Mouse (Mus musculus): ENCODE data around the gene Glud1.

The Glud1 gene

DNA sequence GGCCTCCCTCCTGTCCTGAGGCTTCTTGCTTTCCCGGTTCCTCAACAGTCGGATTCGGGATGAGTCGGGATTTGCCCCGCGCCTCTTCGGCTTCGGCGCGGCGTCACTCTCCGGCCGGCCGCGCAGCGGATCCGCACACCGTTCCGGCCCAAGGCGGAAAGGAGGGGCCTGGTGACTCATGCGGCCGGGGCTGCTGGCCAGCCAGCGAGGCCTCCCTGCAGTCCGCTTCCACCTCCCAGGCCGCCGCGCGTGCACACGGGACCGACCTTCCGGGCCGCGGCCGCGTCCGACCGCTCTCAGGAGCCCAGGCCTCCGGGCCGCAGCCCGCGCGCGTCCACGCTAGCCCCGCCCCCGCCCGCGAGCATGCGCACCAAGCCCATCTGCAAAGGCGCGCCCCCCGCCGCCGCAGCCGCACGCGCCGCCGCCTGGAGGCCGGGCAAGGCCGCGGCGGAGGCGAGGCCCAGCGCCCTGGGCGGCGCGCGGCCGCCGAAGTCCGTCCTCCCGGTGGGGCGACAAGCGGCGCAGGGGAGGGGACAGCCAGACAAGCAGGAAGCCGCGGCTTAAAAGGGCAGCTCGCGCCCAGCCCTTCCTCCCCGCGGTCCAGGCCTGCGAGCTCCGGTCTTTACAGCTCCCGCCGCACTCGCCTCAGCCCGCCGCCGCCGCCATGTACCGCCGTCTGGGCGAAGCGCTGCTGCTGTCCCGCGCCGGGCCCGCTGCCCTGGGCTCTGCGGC is at the start of gene Glud1, which contains the start of gene Shld2:
Gene Glud1 (plus strand): TSS at position 494 of the 732 bp plus-strand sequence.
Gene Shld2 (minus strand): TSS at position 260 of the 732 bp plus-strand sequence.
- DNase-seq (ENCODE audit: extremely low read depth, low read depth), result peak; percentile 60

DNA sequence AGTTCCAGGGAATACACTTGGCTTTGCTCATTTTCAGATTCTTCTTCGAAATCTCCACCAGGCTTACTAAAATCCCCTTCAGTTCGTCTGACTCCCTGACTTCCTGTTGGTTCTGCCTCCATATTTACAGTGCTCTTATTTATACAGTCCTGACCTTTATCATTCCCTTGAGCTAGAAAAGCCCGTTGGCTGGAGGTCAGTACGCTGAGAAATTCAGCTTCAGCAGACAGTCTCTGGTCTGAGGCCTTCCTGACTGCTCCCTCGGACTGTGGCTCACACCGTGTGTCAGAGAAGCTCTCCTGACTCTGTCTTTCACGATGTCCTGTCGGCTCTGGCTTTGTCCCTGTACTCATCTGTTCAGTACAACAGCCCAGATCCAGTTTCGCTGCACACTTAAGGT is 42.5 kb upstream of the Glud1 start:
- DNase-seq (ENCODE audit: extremely low read depth, low read depth), result no peak

DNA sequence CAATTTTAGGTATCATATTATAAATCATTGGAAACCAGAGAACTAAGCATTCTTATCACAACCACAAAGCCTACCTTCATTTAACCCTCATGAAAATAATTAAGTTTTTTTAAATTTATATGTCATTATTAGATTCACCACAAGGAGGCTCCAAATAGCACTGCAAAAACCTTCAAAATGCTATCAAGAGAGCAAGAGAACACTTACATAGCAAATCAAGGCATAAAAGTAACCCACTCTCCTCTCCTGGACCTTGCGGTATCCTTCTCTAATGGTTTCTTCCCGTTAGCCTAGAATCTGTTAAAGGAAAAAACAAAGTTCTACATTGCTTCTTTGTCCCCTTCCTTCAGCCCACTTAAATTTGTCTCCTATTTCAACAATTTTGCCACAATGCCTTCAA is 37.2 kb upstream of the Glud1 start:
- DNase-seq (ENCODE audit: extremely low read depth, low read depth), result peak; percentile 16

DNA sequence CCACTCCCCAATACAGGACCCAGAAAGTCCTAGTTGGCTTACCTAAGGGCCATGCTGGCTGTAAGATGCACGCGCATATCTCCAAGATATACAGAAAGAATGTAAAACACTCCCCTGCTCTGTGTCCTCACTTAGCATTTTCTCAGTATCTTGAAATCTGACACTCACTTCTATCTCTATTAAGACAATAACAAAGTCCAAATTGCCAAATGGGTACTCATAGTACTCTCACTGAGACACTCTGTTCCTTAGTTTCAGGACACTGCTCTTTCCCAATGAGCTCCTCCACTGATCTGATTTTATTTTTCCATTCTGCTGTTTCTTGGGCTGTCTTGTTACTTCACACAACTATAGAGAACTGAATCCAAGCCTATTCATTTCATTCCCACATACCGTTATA is 36.4 kb upstream of the Glud1 start:
- no peak for DNase-seq (ENCODE audit: extremely low read depth, low read depth)

DNA sequence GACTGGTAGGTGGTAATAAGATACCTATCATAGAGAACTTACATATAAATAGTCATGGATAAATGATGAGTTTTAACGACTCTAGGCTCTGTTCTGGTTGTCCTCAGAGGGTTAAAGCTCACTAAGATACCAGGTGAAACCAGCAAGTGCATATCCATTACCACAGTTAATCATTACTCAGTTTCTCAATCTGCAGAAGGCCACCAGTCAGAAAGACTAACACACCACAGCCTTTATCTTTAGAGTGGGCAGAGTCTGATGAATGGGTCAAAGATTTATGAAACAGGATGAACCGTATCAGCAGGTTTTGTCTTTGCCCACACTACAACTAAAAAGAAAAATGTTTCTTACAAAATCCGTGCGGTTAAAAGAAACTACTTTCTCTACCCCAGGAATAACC is 35.3 kb upstream of the Glud1 start:
- no peak for DNase-seq (ENCODE audit: extremely low read depth, low read depth)

DNA sequence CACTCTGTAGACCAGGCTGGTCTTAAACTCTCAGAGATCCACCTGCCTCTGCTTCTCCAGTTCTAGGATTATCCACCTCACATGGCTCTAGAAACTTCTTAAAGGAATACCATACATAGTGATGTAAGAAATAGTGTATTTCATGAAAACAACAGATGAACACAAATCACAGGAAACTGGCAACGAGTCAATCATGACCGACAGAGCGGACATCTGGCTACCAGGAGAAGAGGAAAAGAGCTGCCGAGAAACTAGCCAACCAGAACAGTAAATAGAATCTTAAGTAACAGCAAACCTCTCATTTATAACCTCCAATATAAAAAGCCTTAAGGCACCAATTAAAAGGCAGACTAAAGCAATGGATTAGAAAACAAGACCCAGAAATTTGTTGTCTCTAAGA is 30.8 kb upstream of the Glud1 start:
- no peak for DNase-seq (ENCODE audit: extremely low read depth, low read depth)

DNA sequence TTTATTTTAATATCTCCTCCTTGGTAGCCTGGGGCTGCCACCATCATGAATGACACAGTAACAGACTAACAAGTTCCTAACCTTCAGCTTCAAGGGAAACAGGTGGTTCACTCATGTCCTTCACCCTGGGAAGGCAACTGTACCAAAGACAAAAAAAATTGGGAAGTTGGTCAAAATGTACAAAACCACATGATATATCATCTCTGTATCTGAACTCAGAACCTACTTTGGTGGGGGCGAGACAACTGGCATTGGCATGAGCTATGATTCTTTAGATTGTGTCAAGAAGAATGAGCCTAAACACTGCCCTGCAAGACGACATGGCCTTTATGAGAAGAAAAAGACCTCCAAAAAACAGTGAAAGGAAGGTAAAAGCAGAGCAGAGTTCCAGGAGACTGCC is 29.7 kb upstream of the Glud1 start:
- peak; percentile 6 for DNase-seq (ENCODE audit: extremely low read depth, low read depth)

DNA sequence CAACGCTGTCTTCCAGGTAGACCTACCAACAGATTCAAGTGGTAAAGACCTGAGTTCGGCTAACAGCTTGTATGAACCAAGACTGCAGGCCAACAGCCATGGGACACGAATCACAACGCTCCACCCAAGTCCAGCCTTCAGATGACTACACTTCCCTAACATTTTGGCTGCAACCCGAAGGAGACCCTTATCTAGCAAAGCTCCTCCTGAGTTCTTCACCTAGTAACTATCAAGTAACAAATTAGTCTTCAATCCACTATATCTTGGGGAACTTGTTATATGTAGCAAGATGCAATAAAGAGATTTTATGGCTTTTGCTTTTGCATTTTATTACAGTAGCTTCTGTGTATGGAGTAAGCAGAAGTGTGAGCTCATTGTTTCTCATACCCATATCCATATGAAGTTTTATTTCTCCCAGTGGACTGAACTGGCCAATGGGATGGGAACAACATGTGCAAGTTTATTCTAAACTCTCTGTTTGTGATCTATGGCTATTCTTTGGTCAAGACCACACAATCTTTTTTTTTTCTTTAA is 28.7 kb upstream of the Glud1 start:
- no peak for DNase-seq (ENCODE audit: extremely low read depth, low read depth)

DNA sequence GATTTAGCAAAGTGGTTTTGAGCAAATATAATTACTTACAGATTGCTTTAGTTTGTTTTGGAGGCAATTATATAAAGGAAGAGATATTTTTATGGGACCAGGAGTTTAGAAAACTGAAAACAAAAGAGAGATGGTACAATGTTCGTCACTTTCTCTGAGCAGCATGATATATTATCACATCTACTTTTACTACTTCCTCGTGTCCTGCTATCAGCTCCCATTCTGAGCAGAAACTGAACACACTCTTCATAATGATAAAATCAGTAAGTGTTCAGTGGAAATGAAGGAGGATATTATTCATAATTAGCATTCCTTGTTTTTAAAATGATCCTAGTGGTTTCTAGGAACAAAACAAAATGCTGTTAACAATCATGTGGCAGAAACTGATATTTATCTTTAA is 22.1 kb upstream of the Glud1 start:
- DNase-seq (ENCODE audit: extremely low read depth, low read depth), result no peak

DNA sequence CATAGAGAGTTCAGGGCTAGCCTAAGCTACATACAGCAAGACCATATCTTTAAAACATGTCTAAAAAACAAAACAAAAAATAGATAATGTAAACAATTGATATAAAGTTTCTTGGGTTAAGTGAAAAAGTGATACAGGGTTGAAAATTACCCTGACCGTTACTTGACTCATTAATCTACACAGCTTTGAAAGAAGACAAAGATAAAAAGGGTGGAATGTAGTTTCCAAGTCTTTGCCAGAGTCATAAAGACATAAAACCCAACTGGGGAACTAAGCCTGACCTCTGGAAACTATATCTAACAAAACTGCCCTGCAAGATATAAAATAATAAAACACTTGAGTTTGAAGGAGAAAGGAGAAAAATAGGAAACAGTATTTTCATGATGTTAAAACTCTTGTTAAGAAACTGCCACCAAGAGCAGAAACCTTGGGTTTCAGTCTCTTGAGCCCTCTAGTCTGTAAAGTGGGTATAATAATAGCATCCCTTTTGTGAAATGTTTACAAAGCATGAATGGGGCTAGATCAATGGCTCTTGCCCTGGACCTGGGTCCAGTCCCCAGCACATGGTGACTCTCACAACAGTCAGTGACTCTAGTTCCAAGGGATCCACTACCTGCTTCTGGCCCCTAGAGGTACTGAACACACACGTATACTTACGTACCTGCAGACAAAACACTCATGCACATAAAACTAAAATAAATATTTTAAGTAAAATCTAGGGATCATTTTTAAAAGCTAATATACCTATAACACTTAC is 21.1 kb upstream of the Glud1 start:
- DNase-seq (ENCODE audit: extremely low read depth, low read depth), result no peak

DNA sequence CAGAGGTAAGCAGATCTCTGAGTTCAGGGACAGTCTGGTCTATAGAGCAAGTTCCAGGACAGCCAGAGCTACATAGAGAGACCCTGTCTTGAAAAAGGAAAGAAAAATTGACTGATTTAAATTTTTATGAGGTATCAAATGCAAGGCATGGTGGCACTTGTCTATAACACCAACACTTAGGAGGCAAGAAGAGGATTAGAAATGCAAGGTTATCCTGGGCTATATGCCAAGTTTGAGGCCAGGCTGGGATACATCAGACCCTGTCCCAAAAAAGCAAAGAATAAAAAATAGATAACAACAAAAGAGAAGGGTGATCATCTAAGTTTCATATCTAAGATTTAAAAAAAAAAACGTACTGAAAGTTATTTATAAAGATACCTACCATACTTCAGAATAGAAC is 20.3 kb upstream of the Glud1 start:
- no peak for DNase-seq (ENCODE audit: extremely low read depth, low read depth)

DNA sequence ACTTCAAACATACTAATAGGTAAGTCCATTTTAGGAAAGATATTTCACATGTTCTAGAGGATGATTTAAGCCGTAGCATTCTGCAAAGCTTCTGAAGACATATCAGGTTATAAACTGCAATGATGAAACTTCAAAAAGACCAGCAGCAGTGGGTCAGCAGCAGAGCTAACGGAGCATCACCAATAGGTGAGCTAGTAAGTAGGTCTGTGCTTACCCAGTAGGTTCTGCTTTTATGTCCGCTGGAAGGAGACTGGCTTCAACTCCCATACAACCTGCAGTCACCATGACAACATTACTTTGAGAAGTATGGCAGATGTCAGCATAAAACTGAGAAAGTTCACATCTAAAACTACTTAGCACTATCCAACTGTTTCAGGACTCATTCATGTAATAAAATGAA is 16.9 kb upstream of the Glud1 start:
- no peak for DNase-seq (ENCODE audit: extremely low read depth, low read depth)

DNA sequence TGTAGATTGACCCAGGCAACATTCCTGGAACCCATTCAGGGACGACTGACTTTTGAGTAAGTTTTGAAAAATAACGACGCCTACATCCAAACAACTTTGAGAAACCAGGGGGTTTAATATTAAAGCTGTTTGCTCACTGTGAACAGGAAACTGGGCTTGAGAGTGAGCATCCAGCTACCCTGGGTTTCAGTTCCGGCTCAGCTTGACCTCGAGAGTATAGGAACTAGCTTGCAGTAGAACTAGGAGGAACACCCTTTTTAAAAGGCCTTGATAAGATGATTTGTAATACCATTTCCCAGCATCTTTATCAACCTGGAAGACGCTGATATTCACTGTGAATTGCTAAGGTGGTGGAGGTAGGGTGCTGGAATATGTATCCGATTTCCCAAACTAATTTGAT is 14.2 kb upstream of the Glud1 start:
- no peak for DNase-seq (ENCODE audit: extremely low read depth, low read depth)

DNA sequence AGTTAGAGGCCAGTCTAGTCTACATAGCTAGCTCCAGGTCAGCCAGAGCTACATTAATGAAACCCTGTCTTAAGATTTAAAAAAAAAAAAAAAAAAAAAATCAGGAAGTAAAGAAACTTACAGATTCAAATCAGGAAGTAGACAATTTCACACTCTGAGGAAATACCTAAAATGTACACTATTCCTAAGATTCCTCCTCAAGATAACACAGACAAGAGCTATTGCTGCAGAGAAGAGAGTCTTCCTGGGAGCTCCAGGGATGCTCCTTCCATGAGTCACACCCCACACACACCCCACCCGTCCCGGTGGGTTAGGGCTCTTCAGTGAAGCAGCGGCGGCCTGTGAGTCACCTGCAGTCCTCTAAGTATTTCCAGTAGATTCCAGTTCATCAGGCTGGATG is 13.5 kb upstream of the Glud1 start:
- no peak for DNase-seq (ENCODE audit: extremely low read depth, low read depth)

DNA sequence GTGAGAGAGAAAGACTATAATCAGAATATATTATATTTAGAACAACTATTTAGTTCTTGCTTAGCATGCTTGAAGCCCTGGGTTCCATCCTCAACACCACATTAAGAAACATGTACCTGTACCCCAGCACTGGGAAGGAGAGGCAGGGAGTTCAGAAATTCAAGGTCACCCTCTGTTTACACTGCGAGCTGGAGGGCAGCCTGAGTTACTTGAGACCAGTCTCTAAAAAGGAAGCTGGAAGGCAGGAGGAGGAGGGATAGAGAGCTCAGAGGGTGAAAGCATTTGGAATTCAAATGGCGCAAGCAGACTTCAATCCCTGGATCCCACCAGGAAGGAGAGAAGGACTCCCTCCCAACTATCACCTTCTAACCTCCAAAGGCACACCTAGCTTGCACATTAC is 12.9 kb upstream of the Glud1 start:
- no peak for DNase-seq (ENCODE audit: extremely low read depth, low read depth)

DNA sequence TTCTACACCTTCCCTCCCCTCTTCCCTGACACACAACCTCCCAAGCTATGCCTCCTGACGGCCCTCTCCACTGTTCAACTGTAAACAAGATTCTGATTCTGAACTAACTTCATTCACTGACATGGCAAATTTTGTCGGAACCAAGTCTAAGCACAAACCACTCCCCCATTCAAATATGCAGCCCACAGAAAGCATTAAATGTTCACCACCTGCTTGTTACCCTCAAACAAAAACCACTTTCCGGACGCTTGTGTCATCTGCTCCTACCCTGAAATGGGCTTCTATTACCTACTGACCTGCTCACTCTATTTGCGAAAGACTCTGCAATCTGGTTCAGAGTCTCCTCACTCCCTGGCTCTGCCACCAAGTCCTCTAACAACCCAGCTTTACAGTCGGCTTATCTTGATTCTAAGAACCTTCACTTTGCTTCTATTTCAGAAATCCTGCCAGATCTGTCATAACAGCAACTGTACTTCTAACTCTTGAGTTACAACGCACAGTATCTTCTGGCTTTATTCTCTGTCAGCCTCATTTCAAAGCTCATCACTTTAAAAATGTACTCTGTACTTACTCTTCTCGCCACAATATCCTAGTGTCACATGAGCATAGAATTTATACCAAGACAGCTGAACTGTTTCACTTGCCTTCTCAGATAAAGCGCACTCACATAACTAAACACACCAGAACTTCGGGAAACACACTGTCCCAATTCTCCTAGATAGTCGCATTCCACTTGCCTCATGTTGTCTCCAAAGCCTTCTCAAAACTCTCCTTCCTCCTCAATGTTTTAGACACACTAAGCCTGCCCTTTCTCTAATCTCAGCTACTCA is 11.4 kb upstream of the Glud1 start:
- no peak for DNase-seq (ENCODE audit: extremely low read depth, low read depth)

DNA sequence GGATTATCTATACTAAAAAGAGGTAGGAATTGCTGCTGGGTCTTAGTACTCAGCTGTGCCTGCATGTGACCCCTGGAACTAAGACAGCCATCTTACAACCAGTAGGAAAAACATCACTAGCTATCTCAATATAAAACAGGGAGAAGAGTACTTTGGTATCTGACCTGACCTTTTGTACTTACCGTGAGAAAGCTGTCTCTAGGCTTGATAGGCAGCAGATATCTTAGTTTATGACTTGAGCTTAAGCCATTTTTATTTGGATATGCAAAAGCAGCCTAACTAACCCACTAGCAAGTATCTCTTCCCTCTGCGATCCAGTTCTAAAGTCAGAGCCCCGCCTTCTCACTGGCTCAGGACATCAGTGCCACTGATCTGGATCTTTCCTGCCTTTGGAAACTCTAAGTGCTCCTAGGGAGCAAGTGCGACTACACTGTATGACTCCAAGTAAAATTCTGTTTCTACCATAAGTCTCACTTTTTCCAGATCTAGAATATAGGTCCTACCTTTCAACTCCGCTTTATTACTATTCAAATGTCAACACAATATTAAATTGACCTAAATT is 7.8 kb upstream of the Glud1 start:
- DNase-seq (ENCODE audit: extremely low read depth, low read depth), result no peak

DNA sequence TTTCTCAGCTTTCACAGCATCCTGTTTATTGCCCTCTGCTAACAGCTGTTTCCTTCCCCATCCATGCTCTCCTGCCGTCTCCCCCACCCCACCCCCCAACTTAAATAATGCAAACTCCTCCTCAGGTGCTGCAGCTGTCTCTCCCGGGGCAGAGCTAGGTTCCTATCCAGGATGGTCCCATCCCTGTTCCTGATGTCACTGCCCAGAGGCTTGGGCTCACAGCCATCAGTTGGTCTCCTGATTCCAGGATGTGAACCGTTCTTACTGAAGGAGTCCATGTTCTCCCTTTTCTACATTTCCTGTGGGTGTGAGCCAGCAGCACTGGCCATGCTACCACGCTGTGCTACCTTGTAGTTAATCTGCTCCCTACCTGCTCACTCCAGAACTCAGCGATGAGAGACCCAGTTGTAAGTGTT is 7.3 kb upstream of the Glud1 start:
- no peak for DNase-seq (ENCODE audit: extremely low read depth, low read depth)

DNA sequence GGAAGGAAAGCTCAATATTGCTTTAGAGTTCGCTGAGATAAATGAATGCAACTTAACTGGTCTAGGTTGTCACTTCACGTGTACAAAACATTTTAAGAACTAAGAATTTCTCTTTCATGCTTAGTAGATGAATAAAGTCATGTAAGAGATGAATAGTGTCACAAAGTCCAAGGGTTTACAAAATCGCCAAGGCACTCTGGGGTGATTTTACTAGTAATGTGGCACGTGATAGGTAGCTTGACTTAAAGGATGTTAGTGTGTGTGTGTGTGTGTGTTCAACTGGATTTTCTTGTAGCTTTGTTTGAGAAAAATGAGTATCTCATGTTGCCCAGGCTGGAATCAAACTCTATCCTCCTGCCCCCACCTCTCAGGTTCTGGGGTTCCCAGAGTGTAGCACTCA is 1.3 kb upstream of the Glud1 start:
- no peak for DNase-seq (ENCODE audit: extremely low read depth, low read depth)

DNA sequence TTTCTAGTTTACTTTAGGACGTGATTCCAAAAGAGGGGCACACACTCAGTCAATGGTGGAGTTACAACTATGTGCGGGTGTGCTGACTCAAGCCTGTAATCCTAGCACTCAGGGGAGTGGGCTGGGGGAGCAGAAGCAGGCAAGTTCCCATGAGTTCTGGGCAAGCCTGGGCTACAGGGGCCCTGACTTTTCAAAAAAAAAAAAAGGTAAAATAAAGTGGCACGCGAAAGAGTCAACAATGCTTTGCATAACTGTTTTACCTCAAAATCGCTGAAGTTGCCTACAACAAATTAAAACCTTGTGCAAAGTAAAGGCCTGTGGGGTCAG is 657 bp upstream of the Glud1 start:
- no peak for DNase-seq (ENCODE audit: extremely low read depth, low read depth)

DNA sequence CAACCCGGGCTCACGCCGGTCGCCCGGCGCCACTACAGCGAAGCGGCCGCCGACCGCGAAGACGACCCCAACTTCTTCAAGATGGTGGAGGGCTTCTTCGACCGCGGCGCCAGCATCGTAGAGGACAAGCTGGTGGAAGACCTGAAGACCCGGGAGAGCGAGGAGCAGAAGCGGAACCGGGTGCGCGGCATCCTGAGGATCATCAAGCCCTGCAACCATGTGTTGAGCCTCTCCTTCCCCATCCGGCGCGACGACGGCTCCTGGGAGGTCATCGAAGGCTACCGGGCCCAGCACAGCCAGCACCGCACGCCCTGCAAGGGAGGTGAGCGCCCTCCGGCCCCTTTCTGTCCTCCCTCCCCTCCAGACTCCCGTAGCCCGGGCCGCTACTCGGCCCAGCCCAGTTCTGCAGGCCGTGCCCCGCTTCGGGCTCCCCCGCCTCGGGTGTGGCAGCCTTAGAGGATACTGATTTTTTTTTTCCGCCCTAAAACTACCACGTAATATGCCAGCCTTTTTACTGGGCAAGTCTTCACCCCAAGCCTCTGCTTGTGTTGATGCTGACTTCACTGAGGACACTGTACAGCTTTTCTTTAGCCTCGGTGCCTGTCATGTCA is 599 bp downstream of the Glud1 start:
- no peak for DNase-seq (ENCODE audit: extremely low read depth, low read depth)
